13 mouse cellular contexts compared by ENCODE assay signal in genomic region chr6:108592636-108593035, GRCm38 (mm10).
"Had no signal": no experiment of that assay in that cellular context is flagged by ENCODE, and none has a peak within 500 bp of the region (broad histone marks: within the 10 kb centered on the region; RNA-seq: fewer than 3 reads in every experiment).

No protein-coding gene starts in this region.

- H3K27ac ChIP-seq: limb, embryonic 12.5 days; liver, embryonic 13.5 days; lung, embryonic 15.5 days; macrophage; midbrain, embryonic 12.5 days; neural tube, embryonic 13.5 days had no signal

- H3K4me1 ChIP-seq: limb, embryonic 12.5 days; liver, embryonic 13.5 days; lung, embryonic 15.5 days; midbrain, embryonic 12.5 days; neural tube, embryonic 13.5 days had no signal

- DNase-seq: kidney, postnatal 14 days; liver; liver, embryonic 13.5 days; liver, postnatal 0 days; lung, postnatal 14 days; retina, postnatal 1 day; thymus, postnatal 4 days had no signal

- ATAC-seq: liver, postnatal 0 days; midbrain, embryonic 16.5 days had no signal

- H3K4me2 ChIP-seq: limb, embryonic 12.5 days; liver, embryonic 13.5 days; lung, embryonic 15.5 days; midbrain, embryonic 12.5 days; neural tube, embryonic 13.5 days had no signal

- H3K36me3 ChIP-seq: limb, embryonic 12.5 days; liver, embryonic 13.5 days; lung, embryonic 15.5 days; midbrain, embryonic 12.5 days; neural tube, embryonic 13.5 days had no signal

- H3K27me3 ChIP-seq: limb, embryonic 12.5 days; liver, embryonic 13.5 days; lung, embryonic 15.5 days; midbrain, embryonic 12.5 days; neural tube, embryonic 13.5 days had no signal

- H3K9me3 ChIP-seq: limb, embryonic 12.5 days; liver, embryonic 13.5 days; lung, embryonic 15.5 days; midbrain, embryonic 12.5 days; neural tube, embryonic 13.5 days had no signal

- H3K9ac ChIP-seq: limb, embryonic 12.5 days; liver, embryonic 13.5 days; liver, postnatal 0 days; lung, embryonic 15.5 days; midbrain, embryonic 12.5 days; neural tube, embryonic 13.5 days had no signal

- H3K4me3 ChIP-seq: limb, embryonic 12.5 days; liver, embryonic 13.5 days; lung, embryonic 15.5 days; midbrain, embryonic 12.5 days; neural tube, embryonic 13.5 days had no signal
